9 mouse cellular contexts compared by ENCODE assay signal in the genomic region with DNA sequence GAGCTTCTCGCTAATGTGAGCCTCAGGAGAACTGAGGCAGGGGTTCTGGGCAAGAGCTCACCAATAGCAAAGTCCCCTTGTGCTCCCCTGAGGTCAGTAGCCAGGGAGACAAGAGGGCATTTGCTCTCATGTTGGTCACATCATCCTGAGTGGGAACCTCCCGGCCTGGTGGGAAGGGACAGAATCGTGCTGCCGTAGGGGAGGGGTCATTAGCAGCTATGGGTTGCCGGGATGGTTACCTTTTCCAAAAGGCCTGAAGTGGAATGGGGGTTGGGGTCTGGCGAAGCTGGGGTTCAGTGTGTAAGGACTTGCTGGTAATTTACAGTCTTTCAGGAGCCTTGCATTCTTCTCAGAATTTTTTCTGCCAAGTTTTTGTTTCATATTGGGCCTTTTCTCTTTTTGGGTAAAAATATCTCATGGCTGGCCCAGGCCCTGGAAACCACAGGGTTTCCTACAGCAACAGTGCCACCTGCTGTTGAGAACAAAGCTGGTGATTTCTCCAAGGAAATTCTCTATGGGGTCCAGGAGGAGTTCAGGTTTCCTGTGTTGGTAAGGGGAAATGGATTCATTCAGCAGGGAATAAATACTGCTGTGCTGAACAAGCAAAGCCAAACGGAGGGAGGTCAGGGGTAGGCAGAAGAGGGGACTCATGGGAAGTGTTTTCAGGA.
DNase-seq lines count a peak whose midpoint lies in the region; ATAC-seq and TF ChIP-seq lines count a peak whose summit lies in the region.
"Had no signal": no experiment of that assay in that cellular context is flagged by ENCODE, and none has a peak within 500 bp of the region (broad histone marks: within the 10 kb centered on the region; RNA-seq: fewer than 3 reads in every experiment).

No protein-coding gene starts in this region.

- H3K27me3 ChIP-seq in ES-Bruce4 (ENCODE audit: control insufficient read depth, insufficient read depth, low read length, poor library complexity, severe bottlenecking) = no peaks in the 10 kb centered on the region
- H3K27me3 ChIP-seq in lung, embryonic 14.5 days (ENCODE audit: insufficient read depth, low read length) = no peaks in the 10 kb centered on the region
- H3K27me3 ChIP-seq: limb, embryonic 12.5 days had no signal

- TF ChIP-seq EP300 in ES-Bruce4 (IDR thresholded peaks at IDR 0.05; ENCODE audit: insufficient read depth, low read depth, low read length) = no peak

- peak; percentile 51 for DNase-seq in ZHBTc4 (ENCODE audit: low read depth, low spot score)
- peak; percentile 72 for DNase-seq in layer of hippocampus, adult 11-12 months (ENCODE audit: low spot score)
- DNase-seq in lung, embryonic 14.5 days = peak; percentile 91
- DNase-seq in right cerebral cortex, adult 18-20 months = peak; percentile 72

- no peak overlapping the region for H3K4me2 ChIP-seq in lung, embryonic 14.5 days
- H3K4me2 ChIP-seq: limb, embryonic 12.5 days had no signal

- H3K9me3 ChIP-seq in ES-Bruce4 (replicated peaks; ENCODE audit: control insufficient read depth, insufficient read depth, low read length, poor library complexity, severe bottlenecking) = no peaks in the 10 kb centered on the region
- no peaks in the 10 kb centered on the region for H3K9me3 ChIP-seq in lung, embryonic 14.5 days (ENCODE audit: low read depth, low read length)
- H3K9me3 ChIP-seq: limb, embryonic 12.5 days had no signal

- ATAC-seq in granulocyte monocyte progenitor cell, adult 5-6 weeks (replicated peaks; ENCODE audit: poor library complexity, severe bottlenecking) = peak; percentile 42; the same call in 1 of the 2 replicates
- peak; percentile 52 for ATAC-seq in lung, embryonic 14.5 days (ENCODE audit: insufficient read depth)
- ATAC-seq in erythroid progenitor cell, adult 5-6 weeks (replicated peaks; ENCODE audit: low FRiP score, poor library complexity, severe bottlenecking) = no peak

- TF ChIP-seq POLR2A in ES-Bruce4 (IDR thresholded peaks at IDR 0.05; ENCODE audit: insufficient read depth, low read length) = no peak
- TF ChIP-seq POLR2A in cortical plate, adult 2 months (IDR thresholded peaks at IDR 0.05; ENCODE audit: extremely low read depth, insufficient read depth, low read length) = no peak

- no peaks in the 10 kb centered on the region for H3K4me1 ChIP-seq in ES-Bruce4 (ENCODE audit: control insufficient read depth, insufficient read depth, low read length)
- peaks cover 4% of the 10 kb centered on the region; the same call in 1 of the 2 replicates for H3K4me1 ChIP-seq in cortical plate, adult 2 months (ENCODE audit: control insufficient read depth, insufficient read depth, low read length)
- H3K4me1 ChIP-seq in lung, embryonic 14.5 days (ENCODE audit: insufficient read depth) = no peaks in the 10 kb centered on the region

- no peak overlapping the region for H3K4me3 ChIP-seq in ES-Bruce4 (ENCODE audit: low read depth, low read length)
- no peak overlapping the region for H3K4me3 ChIP-seq in cortical plate, adult 2 months (ENCODE audit: insufficient read depth, low read length)
- no peak overlapping the region for H3K4me3 ChIP-seq in lung, embryonic 14.5 days (ENCODE audit: low read depth, low read length)
- H3K4me3 ChIP-seq: limb, embryonic 12.5 days had no signal

- peak; percentile 43 for TF ChIP-seq CTCF in ES-Bruce4 (IDR thresholded peaks at IDR 0.05; ENCODE audit: low read depth, low read length)
- TF ChIP-seq CTCF in cortical plate, adult 2 months (IDR thresholded peaks at IDR 0.05; ENCODE audit: extremely low read depth, insufficient read depth, low read length) = peak; percentile 70
- TF ChIP-seq CTCF in lung, embryonic 14.5 days (IDR thresholded peaks at IDR 0.05; ENCODE audit: low read depth) = peak; percentile 73

- H3K36me3 ChIP-seq in ES-Bruce4 (ENCODE audit: control insufficient read depth, insufficient read depth, low read length, poor library complexity, severe bottlenecking) = no peaks in the 10 kb centered on the region
- no peaks in the 10 kb centered on the region for H3K36me3 ChIP-seq in lung, embryonic 14.5 days (ENCODE audit: insufficient read depth)
- H3K36me3 ChIP-seq: limb, embryonic 12.5 days had no signal

- no peak overlapping the region for H3K9ac ChIP-seq in ES-Bruce4 (ENCODE audit: low read depth, poor library complexity, severe bottlenecking)
- H3K9ac ChIP-seq in lung, embryonic 14.5 days = no peak overlapping the region
- H3K9ac ChIP-seq: limb, embryonic 12.5 days had no signal

- no peak overlapping the region for H3K27ac ChIP-seq in ES-Bruce4 (ENCODE audit: insufficient read depth, low read length)
- no peak overlapping the region for H3K27ac ChIP-seq in cortical plate, adult 2 months (ENCODE audit: insufficient read depth, low read length)
- H3K27ac ChIP-seq in lung, embryonic 14.5 days (ENCODE audit: low read depth) = no peak overlapping the region
- H3K27ac ChIP-seq: limb, embryonic 12.5 days had no signal

- 42% methylated on average over 7 of the region's 7 CpGs for WGBS in lung, embryonic 14.5 days
